Mouse (Mus musculus) neural tube, embryonic 10.5 days (tissue): Measurements from ENCODE around the gene Kcnrg.

Experiments
- DNase-seq: peaks from one replicate; pipeline ENCODE4 v3.0.0-alpha.2; 2017; ENCODE audit warnings: low spot score; ENCODE audit errors: extremely low spot score

The Kcnrg gene

GRCm38 (mm10) chr14:61645547-61645946 lies 38.3 kb downstream of the Kcnrg start:
- DNase-seq: no peak

GRCm38 (mm10) chr14:61647182-61647880 lies 40.1 kb downstream of the Kcnrg start:
- peak; percentile 68 for DNase-seq

DNA sequence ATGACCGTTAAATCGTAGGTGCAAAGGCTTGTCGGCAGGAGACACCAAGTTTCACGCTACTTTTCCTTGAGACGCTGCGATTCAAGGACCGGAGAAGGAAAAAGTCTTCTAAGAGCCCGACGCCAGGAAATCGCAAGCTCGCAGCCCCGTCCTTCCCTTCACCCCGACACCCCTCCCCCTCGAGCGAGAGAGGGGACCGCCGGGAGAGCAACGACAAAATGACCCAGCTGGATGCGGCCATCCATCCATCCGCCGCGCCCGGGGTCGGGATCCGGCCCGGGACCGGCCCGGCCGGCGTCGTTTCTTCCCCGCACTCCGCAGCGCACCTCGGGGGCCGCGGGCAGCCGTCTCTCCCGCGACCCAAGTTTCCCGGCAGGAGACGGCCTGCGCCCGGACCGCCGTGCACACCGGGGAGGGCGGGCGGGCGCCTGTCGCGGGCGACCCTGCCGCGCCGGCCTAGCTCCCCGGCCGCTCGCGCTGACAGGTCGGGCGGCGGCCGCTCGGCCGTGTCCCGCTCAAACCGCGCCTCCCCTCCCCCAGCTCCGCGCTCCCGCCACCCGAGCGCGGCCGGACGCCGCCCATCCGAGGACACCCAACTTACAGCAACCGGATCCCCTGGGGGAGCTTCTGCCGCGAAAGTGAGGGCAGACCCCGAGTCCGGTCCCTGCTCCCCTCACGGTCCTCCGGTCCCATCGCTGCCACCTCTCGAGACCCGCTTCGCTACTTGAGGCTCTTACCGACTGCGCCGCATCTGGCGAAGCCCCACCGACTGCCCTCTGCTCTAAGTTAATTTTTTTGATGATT lies 40.8 kb downstream of the Kcnrg start:
- DNase-seq: peak; percentile 72

DNA sequence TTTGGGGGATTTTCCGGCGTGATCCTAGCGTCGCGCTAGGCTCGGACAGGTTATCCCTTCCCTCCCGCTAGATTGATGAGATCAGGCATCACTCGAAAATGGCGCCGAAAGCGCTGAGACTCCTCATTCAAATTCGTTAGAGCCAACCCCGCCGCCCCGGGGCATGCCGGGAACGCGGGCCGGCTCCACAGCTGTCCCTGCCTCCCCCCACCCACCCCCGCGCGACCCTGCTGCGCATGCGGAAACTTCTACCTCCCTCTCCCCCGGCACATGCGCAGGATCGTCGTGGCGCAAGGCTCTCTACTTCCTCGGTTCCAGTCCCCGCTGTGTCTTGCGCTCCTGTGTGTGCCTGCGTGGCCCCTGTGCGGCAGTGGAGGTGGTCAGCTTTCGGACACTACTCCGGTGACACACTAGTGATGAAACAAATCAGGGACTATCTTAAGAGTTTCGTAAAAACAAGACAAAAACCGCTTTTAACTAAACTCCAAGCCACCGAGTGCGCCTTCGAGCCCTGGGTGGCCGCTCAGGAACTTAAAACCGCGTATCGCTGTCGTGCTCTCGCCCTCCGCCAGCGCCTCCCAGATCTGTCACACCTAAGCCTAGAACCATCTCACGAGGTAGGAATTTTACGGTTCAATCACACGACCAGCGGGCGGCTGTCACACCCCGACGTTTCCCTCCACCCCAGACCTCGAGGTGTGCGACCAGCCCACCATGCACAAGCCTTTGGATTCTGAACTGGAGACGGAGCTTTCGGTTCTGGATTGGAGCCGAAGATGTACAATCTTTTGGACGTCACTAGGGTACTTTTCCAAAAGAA lies 41.6 kb downstream of the Kcnrg start:
- peak; percentile 98 for DNase-seq

GRCm38 (mm10) chr14:61650291-61650960 lies 43.2 kb downstream of the Kcnrg start:
- DNase-seq: no peak

DNA sequence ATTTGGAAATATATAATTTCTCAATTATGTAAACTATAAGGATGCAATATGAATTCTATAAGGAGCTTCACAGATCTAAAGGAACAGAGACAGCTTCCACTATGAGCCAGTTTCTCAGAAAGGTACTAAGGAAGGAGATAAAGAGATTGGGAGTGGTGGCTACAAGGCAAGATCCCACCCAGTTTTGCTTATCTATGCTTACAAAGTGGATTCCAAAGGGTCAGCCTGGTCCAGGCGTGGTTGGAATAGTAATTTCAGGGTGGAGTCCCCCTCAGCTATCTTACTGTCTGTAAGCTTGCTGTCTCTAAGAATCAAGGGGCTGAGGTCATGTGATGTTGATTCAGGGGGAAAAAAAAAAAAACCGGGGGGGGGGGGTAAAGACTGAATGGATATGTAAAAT lies 49.2 kb downstream of the Kcnrg start:
- DNase-seq: no peak

DNA sequence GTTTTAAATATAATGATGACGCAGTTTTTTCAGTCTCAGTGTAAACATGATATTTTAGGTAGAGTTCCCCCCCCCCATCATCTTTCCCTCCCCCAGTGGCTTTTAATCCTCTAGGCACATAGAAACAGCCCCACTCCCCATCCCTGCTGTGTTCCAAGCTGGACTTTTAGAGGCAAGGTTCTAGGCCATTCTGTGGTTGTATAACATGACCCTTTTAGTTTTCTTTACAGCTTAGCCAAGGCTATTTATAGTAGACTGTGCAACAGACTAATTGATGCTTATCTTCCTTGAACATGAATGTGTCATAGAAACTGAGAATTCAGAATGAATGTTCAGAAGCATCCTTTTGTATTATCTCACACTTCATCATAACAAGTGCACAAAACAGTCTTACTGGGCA lies 54.2 kb downstream of the Kcnrg start:
- no peak for DNase-seq

DNA sequence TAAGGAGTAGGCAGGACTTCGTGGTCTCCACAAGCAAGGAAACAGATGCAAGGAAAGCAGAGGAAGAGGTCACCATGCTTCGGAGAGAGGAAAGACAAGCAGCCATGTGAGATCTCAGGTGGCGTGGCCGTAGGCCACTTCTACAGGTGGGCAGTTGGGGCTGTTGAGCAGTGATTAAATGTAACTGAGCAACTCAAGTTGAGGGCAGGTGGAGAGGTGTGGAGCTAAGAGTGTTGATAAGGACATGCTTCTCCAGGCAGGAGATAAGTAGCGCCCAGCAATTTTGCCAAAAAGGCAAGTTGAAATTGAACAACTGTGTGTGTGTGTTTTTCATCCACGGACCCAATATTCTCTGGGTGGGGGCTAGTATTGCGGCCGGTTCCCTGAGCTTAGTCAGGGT lies 55.0 kb downstream of the Kcnrg start:
- no peak for DNase-seq
